Mouse (Mus musculus) lung, postnatal 10 days (tissue): ENCODE measurements around the gene Cep19.

Experiments used
- DNase-seq: peaks from one replicate; pipeline ENCODE4 v3.0.0; 2021

Cep19 gene

DNA sequence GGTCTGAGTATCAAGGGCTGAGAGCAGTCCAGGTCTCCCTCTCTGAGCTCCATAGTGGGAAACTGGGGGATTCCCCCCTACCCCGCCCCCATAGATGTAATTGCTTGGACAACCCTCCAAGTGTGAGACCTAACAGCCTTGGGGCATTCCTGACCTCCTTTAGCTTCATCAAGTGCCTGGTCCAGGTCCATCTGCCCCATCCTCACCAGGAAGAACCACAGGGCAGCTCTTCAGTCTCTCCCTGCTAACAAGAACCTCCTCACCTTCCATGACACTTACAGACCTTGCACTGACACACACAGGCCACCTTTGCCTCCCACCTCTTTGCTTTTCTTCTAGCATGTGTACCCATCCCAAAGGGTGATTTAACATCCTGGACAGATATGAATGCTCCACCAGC is 54.4 kb downstream of the Cep19 start:
- no peak for DNase-seq

DNA sequence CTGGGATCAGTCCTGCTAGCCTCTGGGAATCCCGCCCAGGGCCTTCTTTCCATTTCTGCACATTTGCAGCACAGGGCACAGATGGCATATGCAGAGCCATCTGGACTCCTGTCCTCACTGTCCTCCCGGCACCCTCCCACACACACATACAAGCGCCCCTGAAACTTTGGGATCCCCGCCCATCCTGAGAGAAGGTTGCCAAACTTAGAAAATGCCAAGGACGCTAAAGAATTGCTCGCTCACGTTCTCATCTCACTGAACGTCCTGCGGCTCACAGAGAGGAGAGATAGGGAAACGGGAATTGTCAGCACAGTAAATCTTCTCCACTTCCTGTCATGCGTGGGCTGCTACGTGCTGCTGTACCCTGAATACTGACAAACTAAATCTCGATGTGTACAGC is 54.8 kb downstream of the Cep19 start:
- DNase-seq = peak; percentile 38

DNA sequence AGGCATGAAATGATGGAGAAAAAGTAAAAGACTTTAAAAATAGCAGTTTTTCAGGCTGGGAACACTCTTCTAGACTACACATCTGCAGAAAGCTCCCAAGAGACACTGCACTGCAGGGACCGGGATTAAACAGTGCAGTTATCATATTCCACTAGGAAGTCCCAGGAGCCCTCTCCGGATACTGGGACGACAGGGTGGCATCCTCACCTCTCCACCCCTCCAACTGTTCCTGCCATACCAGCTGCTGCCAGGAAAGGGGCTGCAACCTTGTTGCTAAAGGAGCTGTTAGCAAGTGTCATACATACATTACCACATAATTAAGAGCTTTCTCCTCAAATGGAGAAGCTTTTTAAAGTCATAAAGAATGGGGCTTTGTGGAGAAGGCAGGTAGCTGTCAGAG is 57.1 kb downstream of the Cep19 start:
- no peak for DNase-seq

DNA sequence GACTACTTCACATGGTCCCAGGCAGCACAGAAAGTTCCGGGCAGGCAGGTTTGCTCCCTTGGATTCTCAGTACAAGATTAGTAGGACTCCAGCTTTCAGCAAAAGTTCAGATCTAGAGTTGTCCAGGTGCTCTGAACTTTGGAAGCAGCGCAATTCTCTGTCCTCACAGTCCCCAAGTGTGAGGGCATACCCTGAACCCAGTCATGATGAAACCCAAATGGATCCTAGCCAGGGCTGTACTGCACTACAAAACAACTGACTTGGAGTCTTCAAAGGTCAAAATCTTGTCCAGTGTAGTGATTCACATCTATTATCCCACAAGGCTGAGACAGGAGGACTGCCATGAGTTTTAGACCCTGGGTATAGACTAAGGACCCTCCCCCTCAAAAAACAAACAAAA is 57.8 kb downstream of the Cep19 start:
- DNase-seq = no peak
